Mouse (Mus musculus): ENCODE results near the gene Sucla2. TPM values are rescaled to one million over a fixed set of nuclear protein-coding genes. Genes with fewer than 3 reads are reported as not detected.
"Not testable (repeated sequence)": the region's sequence is repeated elsewhere in the genome, so short reads cannot be mapped to it uniquely, and the experiment has no call there.

The Sucla2 gene
- polyA plus RNA-seq, 1 experiment = 29.9 TPM

DNA sequence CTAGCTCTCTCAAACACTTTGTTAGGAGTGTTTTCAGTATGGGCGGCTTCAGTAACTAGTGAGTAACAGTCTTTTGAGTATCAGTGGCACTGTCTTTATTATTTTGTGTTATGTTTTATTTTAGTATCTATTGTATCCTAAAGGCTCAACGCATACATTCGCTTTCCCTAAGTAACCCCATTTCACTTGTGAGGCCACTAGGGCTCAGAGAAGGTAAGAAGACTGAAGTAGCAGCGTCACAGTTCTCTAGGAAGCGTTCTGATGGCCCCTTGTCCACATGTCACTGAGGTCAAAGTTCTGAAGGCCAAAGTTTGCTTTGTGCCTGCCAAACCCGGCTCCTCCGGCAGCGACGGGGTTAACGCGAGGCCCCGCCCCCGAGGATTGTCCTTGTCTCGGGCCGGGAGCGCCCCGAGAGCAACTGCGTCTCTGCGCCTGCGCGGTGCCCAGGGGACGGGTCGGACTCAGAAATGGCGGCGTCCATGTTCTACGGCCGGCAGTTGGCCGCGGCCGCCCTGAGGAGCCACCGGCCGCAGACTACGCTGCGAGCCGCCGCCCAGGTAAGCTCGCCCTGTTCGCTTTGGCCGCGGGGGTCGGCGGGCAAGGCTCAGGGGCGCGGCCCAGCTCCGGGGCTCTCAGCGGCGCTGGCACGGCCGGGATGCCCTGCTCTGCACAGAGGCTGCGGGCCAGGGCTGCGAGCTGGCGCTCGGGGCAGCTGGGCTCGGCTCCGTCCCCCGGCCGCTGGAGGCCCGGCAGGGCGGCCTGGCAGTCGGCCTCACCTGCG, 27.4 kb downstream of the Sucla2 start:
- no peaks in the 10 kb centered on the region; the same call in 1 of the 2 replicates for H3K4me1 ChIP-seq (ENCODE audit: control insufficient read depth, insufficient read depth, low read length)
- WGBS = 5% methylated on average over 61 of the region's 61 CpGs
- peak overlapping the region; percentile 83 for H3K27ac ChIP-seq (ENCODE audit: control insufficient read depth, insufficient read depth, low read depth, low read length, poor library complexity)
- TF ChIP-seq POLR2A (IDR thresholded peaks at IDR 0.05; ENCODE audit: borderline replicate concordance, control insufficient read depth, low read depth, low read length) (peak; percentile 75; the same call in 1 of the 2 replicates), CTCF (IDR thresholded peaks at IDR 0.05; ENCODE audit: control insufficient read depth, insufficient read depth, low read length) (no peak)
- peak overlapping the region; percentile 78 for H3K4me3 ChIP-seq (replicated peaks; ENCODE audit: control insufficient read depth, low read depth, low read length)

DNA sequence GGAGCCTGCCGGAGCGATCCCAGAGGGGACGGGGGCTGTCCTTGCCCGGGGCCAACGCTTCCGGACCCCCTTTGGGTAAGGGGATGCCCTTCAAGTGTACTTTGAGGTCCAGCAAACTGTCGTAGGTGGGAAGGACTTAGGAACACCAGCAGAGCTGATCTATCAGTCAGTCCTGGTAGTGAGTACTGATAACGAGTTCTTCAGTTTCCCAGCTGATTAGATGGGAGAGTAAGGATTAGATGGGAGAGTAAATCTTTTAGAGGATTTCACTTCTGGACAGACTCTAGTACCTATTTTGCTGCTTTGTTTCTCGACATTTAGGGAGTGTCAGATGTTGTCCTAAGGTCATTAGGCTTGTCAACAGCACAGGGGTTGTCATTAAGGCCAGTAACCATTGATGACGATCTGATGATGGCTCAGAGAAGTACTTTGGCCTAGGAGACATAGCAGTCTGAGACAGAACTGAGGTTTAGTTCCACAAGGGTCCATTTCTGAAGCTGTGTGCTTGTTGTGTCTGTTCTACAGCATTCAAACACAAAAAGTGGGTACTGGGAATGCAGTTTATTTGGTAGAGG, 28.1 kb downstream of the Sucla2 start:
- peak overlapping the region; percentile 83 for H3K27ac ChIP-seq (ENCODE audit: control insufficient read depth, insufficient read depth, low read depth, low read length, poor library complexity)
- TF ChIP-seq POLR2A (IDR thresholded peaks at IDR 0.05; ENCODE audit: borderline replicate concordance, control insufficient read depth, low read depth, low read length) (no peak), CTCF (IDR thresholded peaks at IDR 0.05; ENCODE audit: control insufficient read depth, insufficient read depth, low read length) (no peak)
- WGBS = 2% methylated on average over 10 of the region's 10 CpGs
- H3K4me3 ChIP-seq (replicated peaks; ENCODE audit: control insufficient read depth, low read depth, low read length) = peak overlapping the region; percentile 78
- H3K4me1 ChIP-seq (ENCODE audit: control insufficient read depth, insufficient read depth, low read length) = no peaks in the 10 kb centered on the region; the same call in 1 of the 2 replicates

GRCm38 (mm10) chr14:73569831-73570230, 44.7 kb downstream of the Sucla2 start:
- WGBS = 83% methylated on average over 4 of the region's 4 CpGs
- not testable (repeated sequence) for H3K27ac ChIP-seq (ENCODE audit: control insufficient read depth, insufficient read depth, low read depth, low read length, poor library complexity); H3K4me3 ChIP-seq (replicated peaks; ENCODE audit: control insufficient read depth, low read depth, low read length); H3K4me1 ChIP-seq (ENCODE audit: control insufficient read depth, insufficient read depth, low read length)

DNA sequence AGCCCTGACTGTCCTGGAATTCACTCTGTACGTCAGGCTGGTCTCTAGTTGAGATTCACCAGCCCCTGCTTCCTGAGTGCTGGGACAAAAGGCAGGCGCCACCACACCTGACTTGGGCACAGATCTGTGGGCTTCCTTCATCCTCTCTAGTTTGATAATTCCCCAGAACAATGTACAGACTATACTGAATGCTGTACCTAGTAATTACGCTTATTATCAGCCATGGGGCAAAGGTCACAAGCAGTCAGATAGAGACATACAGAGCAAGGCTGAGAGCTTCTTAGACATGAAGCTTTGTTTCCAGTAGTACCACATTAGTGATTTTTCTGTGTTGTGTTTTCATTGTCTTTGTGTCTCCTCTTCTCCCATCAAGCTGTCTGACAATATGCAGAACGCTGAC, 46.0 kb downstream of the Sucla2 start:
- 84% methylated on average over 4 of the region's 4 CpGs for WGBS
- Histone ChIP-seq H3K27ac (ENCODE audit: control insufficient read depth, insufficient read depth, low read depth, low read length, poor library complexity) (no peak overlapping the region), H3K4me3 (replicated peaks; ENCODE audit: control insufficient read depth, low read depth, low read length) (no peak overlapping the region), H3K4me1 (ENCODE audit: control insufficient read depth, insufficient read depth, low read length) (no peaks in the 10 kb centered on the region)
- no peak for TF ChIP-seq CTCF (IDR thresholded peaks at IDR 0.05; ENCODE audit: control insufficient read depth, insufficient read depth, low read length)
- no peak for TF ChIP-seq POLR2A (IDR thresholded peaks at IDR 0.05; ENCODE audit: borderline replicate concordance, control insufficient read depth, low read depth, low read length)

DNA sequence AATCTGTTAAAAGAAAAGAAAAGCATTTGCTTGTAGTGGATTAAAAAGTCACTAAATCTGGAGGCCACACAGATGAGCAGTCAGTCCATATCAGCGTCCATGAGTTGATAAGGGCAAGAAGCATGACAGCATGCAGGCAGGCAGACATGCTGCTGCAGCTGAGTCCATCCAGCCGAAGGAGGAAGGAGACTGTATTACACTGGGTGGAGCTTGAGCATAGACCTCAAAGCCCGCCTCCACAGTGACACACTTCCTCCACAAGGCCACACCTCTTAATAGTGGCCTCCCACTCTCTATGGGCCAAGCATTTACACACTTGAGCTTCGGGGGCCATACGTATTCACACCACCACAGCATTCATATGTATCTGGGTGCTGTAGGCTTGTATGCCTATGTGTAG, 48.9 kb downstream of the Sucla2 start:
- Histone ChIP-seq H3K27ac (ENCODE audit: control insufficient read depth, insufficient read depth, low read depth, low read length, poor library complexity) (no peak overlapping the region), H3K4me3 (replicated peaks; ENCODE audit: control insufficient read depth, low read depth, low read length) (no peak overlapping the region), H3K4me1 (ENCODE audit: control insufficient read depth, insufficient read depth, low read length) (no peaks in the 10 kb centered on the region)
- TF ChIP-seq POLR2A (IDR thresholded peaks at IDR 0.05; ENCODE audit: borderline replicate concordance, control insufficient read depth, low read depth, low read length) (no peak), CTCF (IDR thresholded peaks at IDR 0.05; ENCODE audit: control insufficient read depth, insufficient read depth, low read length) (no peak)
- WGBS = 80% methylated on average over 5 of the region's 5 CpGs

- no peak overlapping the region for H3K27ac ChIP-seq (ENCODE audit: control insufficient read depth, insufficient read depth, low read depth, low read length, poor library complexity)
- no peaks in the 10 kb centered on the region for H3K4me1 ChIP-seq (ENCODE audit: control insufficient read depth, insufficient read depth, low read length)
- no peak overlapping the region for H3K4me3 ChIP-seq (replicated peaks; ENCODE audit: control insufficient read depth, low read depth, low read length)
These were observed 51.2 kb downstream of the Sucla2 start for GRCm38 (mm10) chr14:73576336-73576735.

DNA sequence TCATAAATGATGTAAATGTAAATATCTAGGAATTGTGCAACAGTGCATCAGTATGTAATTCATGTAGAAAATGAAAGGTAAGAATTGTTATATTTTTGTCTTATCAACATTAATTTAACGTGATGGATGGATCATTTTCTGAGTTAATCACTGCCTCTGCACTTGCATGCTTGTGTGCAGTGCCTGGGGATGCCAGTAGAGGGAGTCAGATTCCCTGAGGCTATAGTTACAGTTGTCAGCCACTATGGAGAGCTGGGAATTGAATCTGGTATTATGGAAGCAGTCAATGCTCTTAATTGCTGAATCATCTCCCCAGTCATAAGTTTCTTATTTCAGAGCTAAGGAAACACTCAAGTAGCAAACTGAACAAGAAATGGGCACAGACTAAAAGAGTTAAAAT, 63.0 kb downstream of the Sucla2 start:
- 76% methylated on average over 1 of the region's 1 CpGs for WGBS
- TF ChIP-seq CTCF (IDR thresholded peaks at IDR 0.05; ENCODE audit: control insufficient read depth, insufficient read depth, low read length) (peak; percentile 42), POLR2A (IDR thresholded peaks at IDR 0.05; ENCODE audit: borderline replicate concordance, control insufficient read depth, low read depth, low read length) (no peak)
- Histone ChIP-seq H3K27ac (ENCODE audit: control insufficient read depth, insufficient read depth, low read depth, low read length, poor library complexity) (no peak overlapping the region), H3K4me3 (replicated peaks; ENCODE audit: control insufficient read depth, low read depth, low read length) (no peak overlapping the region), H3K4me1 (ENCODE audit: control insufficient read depth, insufficient read depth, low read length) (no peaks in the 10 kb centered on the region)

More at GRCm38 (mm10) chr14:73576336-73576735, 51.2 kb downstream of the Sucla2 start:
- TF ChIP-seq POLR2A (IDR thresholded peaks at IDR 0.05; ENCODE audit: borderline replicate concordance, control insufficient read depth, low read depth, low read length) = no peak
- TF ChIP-seq CTCF (IDR thresholded peaks at IDR 0.05; ENCODE audit: control insufficient read depth, insufficient read depth, low read length) = no peak

DNA sequence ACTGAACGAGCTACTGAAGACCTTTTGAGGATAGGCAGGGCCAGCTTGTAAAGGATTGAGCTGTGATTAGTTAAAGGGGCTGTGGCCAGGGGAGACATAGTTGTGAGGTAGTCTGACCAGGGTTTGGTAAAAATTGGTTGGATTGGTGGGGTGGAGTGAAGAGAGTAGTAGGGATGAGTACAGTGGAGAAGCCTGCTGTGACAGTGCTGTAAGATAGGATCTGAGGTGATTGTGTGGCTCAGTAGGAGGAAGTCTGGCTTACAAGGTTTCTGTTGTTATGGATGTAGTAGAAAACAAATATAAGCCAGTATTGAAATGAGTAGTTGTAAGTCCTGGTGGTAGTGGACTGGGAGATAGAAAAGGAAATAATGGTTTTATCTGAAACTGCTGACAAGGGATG, 67.0 kb downstream of the Sucla2 start:
- H3K4me3 ChIP-seq (replicated peaks; ENCODE audit: control insufficient read depth, low read depth, low read length) = no peak overlapping the region
- 77% methylated on average over 1 of the region's 1 CpGs for WGBS

More for the DNA sequence above, 67.0 kb downstream of the Sucla2 start:
- Histone ChIP-seq H3K27ac (ENCODE audit: control insufficient read depth, insufficient read depth, low read depth, low read length, poor library complexity) (no peak overlapping the region), H3K4me1 (ENCODE audit: control insufficient read depth, insufficient read depth, low read length) (no peaks in the 10 kb centered on the region)
- TF ChIP-seq CTCF (IDR thresholded peaks at IDR 0.05; ENCODE audit: control insufficient read depth, insufficient read depth, low read length) (no peak), POLR2A (IDR thresholded peaks at IDR 0.05; ENCODE audit: borderline replicate concordance, control insufficient read depth, low read depth, low read length) (no peak)
